In genomic region chr2:104710670-104711370, GRCm38 (mm10) we compare ENCODE assay signal across 1 mouse cellular context.
A peak's percentile ranks its signal among the peaks of the same experiment; 100 is the strongest.
TF ChIP-seq lines count a peak whose summit lies in the region.

No protein-coding gene starts in this region.

TF ChIP-seq in MEL, 35 proteins besides CTCF, POLR2A, EP300 and RAD21 (continued from another document):
- TF ChIP-seq USF1 (IDR thresholded peaks at IDR 0.05; ENCODE audit: low read depth, low read length) (peak; percentile 88), SIN3A (IDR thresholded peaks at IDR 0.05; ENCODE audit: low read length) (peak; percentile 41; the same call in 1 of the 2 replicates)
